Mouse (Mus musculus) intestine, postnatal 0 days (tissue): ENCODE measurements around the gene Upp1. TPM values are rescaled to one million over a fixed set of nuclear protein-coding genes. Genes with fewer than 3 reads are reported as not detected.

ENCODE experiments used
- ATAC-seq: fragments of 200-750 bp; cut with Nextera tagmentation; 2 replicates; pipeline ENCODE4 v1.8.0; 2017; ENCODE audit warnings: mild to moderate bottlenecking, moderate TSS enrichment, moderate library complexity
- H3K27ac ChIP-seq: fragments of 300-500 bp; sonication (generic); 2 replicates; pipeline ENCODE4 v1.5.1; 2014; ENCODE audit warnings: mild to moderate bottlenecking, low read depth, low read length, moderate library complexity
- H3K27me3 ChIP-seq: fragments of 300-500 bp; sonication (generic); replicated peaks from 2 replicates; pipeline ENCODE4 v1.6.1; 2014; ENCODE audit warnings: low read length, mixed read lengths; ENCODE audit not compliant: control insufficient read depth, insufficient read depth
- H3K36me3 ChIP-seq: fragments of 300-500 bp; sonication (generic); 2 replicates; pipeline ENCODE4 v1.6.1; 2014; ENCODE audit warnings: mild to moderate bottlenecking, moderate library complexity; ENCODE audit not compliant: control insufficient read depth, insufficient read depth
- H3K4me1 ChIP-seq: fragments of 300-500 bp; sonication (generic); replicated peaks from 2 replicates; pipeline ENCODE4 v1.6.1; 2014; ENCODE audit warnings: antibody characterized with exemption, low read length, mixed read lengths; ENCODE audit not compliant: control insufficient read depth, insufficient read depth
- H3K4me2 ChIP-seq: fragments of 300-500 bp; sonication (generic); replicated peaks from 2 replicates; pipeline ENCODE4 v1.6.1; 2014; ENCODE audit warnings: low read depth, mild to moderate bottlenecking, moderate library complexity
- H3K4me3 ChIP-seq: fragments of 300-500 bp; sonication (generic); 2 replicates; pipeline ENCODE4 v1.5.1; 2014; ENCODE audit warnings: low read depth, low read length
- H3K9ac ChIP-seq: fragments of 300-500 bp; sonication (generic); 2 replicates; pipeline ENCODE4 v1.6.1; 2014; ENCODE audit warnings: mild to moderate bottlenecking, low read depth, low read length
- H3K9me3 ChIP-seq: fragments of 300-500 bp; sonication (generic); 2 replicates; pipeline ENCODE4 v1.6.1; 2016; ENCODE audit warnings: mixed run types; ENCODE audit not compliant: control insufficient read depth
- CTCF ChIP-seq: sonication (generic); IDR thresholded peaks from 2 replicates; pipeline ENCODE4 v1.5.1; 2016; ENCODE audit warnings: low read depth, mild to moderate bottlenecking, control low read depth, antibody characterized with exemption, moderate library complexity
- WGBS: fragments of 180-500 bp; shearing (Covaris S2); extraction: QIAGEN DNeasy Blood & Tissue Kit; methylation state at CpG from one replicate; pipeline ENCODE4 v1.1.7; 2014; 5-methylcytosine and 5-hydroxymethylcytosine counted together
- polyA plus RNA-seq: library from polyadenylated mRNA; unstranded; fragments of >200 nt; fragmentation: Nextera tagmentation; extraction: Ambion mirVana; gene quantifications from 2 replicates; pipeline ENCODE4 v1.2.1, GENCODE M21; 2015

Gene Upp1
- polyA plus RNA-seq, 1 experiment from 2014 or later, result 5.6 TPM

- Histone ChIP-seq H3K4me1 (no peaks in the 10 kb centered on the region; the same call in 1 of the 2 replicates), H3K9me3 (no peaks in the 10 kb centered on the region), H3K27me3 (peaks cover 30% of the 10 kb centered on the region), H3K4me2 (peak overlapping the region; percentile 76), H3K27ac (no peak overlapping the region), H3K4me3 (peak overlapping the region; percentile 42), H3K9ac (no peak overlapping the region), H3K36me3 (no peaks in the 10 kb centered on the region)
- WGBS, result 5% methylated on average over 13 of the region's 13 CpGs
- TF ChIP-seq CTCF, result no peak
- peak; percentile 79 for ATAC-seq
Measured at GRCm38 (mm10) chr11:9117358-9118049, 399 bp upstream of the Upp1 start.

GRCm38 (mm10) chr11:9118421-9119121 lies 668 bp downstream of the Upp1 start:
- Histone ChIP-seq H3K36me3 (no peaks in the 10 kb centered on the region), H3K9ac (peak overlapping the region; percentile 17; the same call in 1 of the 2 replicates), H3K9me3 (no peaks in the 10 kb centered on the region), H3K27me3 (peaks cover 30% of the 10 kb centered on the region), H3K4me3 (peak overlapping the region; percentile 42), H3K27ac (no peak overlapping the region), H3K4me2 (peak overlapping the region; percentile 76), H3K4me1 (no peaks in the 10 kb centered on the region; the same call in 1 of the 2 replicates)
- no peak for TF ChIP-seq CTCF
- ATAC-seq, result peak; percentile 35; the same call in 1 of the 2 replicates
- WGBS, result 1% methylated on average over 40 of the region's 40 CpGs

- Histone ChIP-seq H3K27ac (no peak overlapping the region), H3K4me2 (peak overlapping the region; percentile 76), H3K4me3 (peak overlapping the region; percentile 42), H3K4me1 (no peaks in the 10 kb centered on the region; the same call in 1 of the 2 replicates), H3K9me3 (no peaks in the 10 kb centered on the region), H3K36me3 (no peaks in the 10 kb centered on the region), H3K9ac (peak overlapping the region; percentile 3; the same call in 1 of the 2 replicates), H3K27me3 (peaks cover 30% of the 10 kb centered on the region)
- no peak for TF ChIP-seq CTCF
- ATAC-seq, result no peak
- 17% methylated on average over 22 of the region's 22 CpGs for WGBS
Measured at GRCm38 (mm10) chr11:9119231-9120020, 1.5 kb downstream of the Upp1 start.

GRCm38 (mm10) chr11:9122315-9122714 lies 4.4 kb downstream of the Upp1 start:
- Histone ChIP-seq H3K27ac (no peak overlapping the region), H3K9ac (no peak overlapping the region), H3K27me3 (peaks cover 18% of the 10 kb centered on the region), H3K4me2 (no peak overlapping the region), H3K9me3 (no peaks in the 10 kb centered on the region), H3K4me1 (no peaks in the 10 kb centered on the region; the same call in 1 of the 2 replicates), H3K36me3 (no peaks in the 10 kb centered on the region), H3K4me3 (no peak overlapping the region)
- WGBS, result 73% methylated on average over 4 of the region's 4 CpGs
- TF ChIP-seq CTCF, result no peak
- no peak for ATAC-seq

- Histone ChIP-seq H3K4me3 (no peak overlapping the region), H3K36me3 (no peaks in the 10 kb centered on the region), H3K9ac (no peak overlapping the region), H3K4me2 (no peak overlapping the region), H3K4me1 (no peaks in the 10 kb centered on the region), H3K9me3 (no peaks in the 10 kb centered on the region), H3K27ac (no peak overlapping the region), H3K27me3 (no peaks in the 10 kb centered on the region)
- 70% methylated on average over 5 of the region's 5 CpGs for WGBS
- TF ChIP-seq CTCF, result peak; percentile 56
- ATAC-seq, result no peak
Measured at GRCm38 (mm10) chr11:9126373-9127107, 8.6 kb downstream of the Upp1 start.
